Mouse (Mus musculus) liver, adult 2 months (tissue): ENCODE data around the gene Zmiz2.

Experiments used
- CTCF ChIP-seq: fragments of 200-500 bp; IDR thresholded peaks from 2 replicates; pipeline ENCODE4 v1.5.1; 2011; ENCODE audit warnings: low read depth, low read length, control low read depth
- POLR2A ChIP-seq: fragments of 200-500 bp; IDR thresholded peaks from 2 replicates; pipeline ENCODE4 v1.6.1; 2011; ENCODE audit warnings: low read length, control low read depth; ENCODE audit not compliant: insufficient read depth; ENCODE audit errors: extremely low read depth

GRCm38 (mm10) chr11:6418751-6419150 is 29.9 kb downstream of the Zmiz2 start:
- TF ChIP-seq CTCF = no peak
- TF ChIP-seq POLR2A = no peak
